Mouse (Mus musculus) intestine, embryonic 16.5 days (tissue): ENCODE measurements around the gene Jph4. TPM values are rescaled to one million over a fixed set of nuclear protein-coding genes. Genes with fewer than 3 reads are reported as not detected.
A peak's percentile ranks its signal among the peaks of the same experiment; 100 is the strongest.

ENCODE experiments used
- ATAC-seq: fragments of 200-750 bp; cut with Nextera tagmentation; 2 replicates; pipeline ENCODE4 v1.8.0; 2017; ENCODE audit warnings: moderate TSS enrichment, moderate library complexity
- H3K27ac ChIP-seq: fragments of 300-500 bp; sonication (generic); 2 replicates; pipeline ENCODE4 v1.5.1; 2014; ENCODE audit warnings: mild to moderate bottlenecking, low read length
- H3K27me3 ChIP-seq: fragments of 300-500 bp; sonication (generic); replicated peaks from 2 replicates; pipeline ENCODE4 v1.6.1; 2014; ENCODE audit warnings: low read length, control low read depth, mixed read lengths; ENCODE audit not compliant: control insufficient read depth, insufficient read depth
- H3K36me3 ChIP-seq: fragments of 300-500 bp; sonication (generic); 2 replicates; pipeline ENCODE4 v1.6.1; 2014; ENCODE audit warnings: low read length, control low read depth; ENCODE audit not compliant: control insufficient read depth, insufficient read depth
- H3K4me1 ChIP-seq: fragments of 300-500 bp; sonication (generic); 2 replicates; pipeline ENCODE4 v1.6.1; 2014; ENCODE audit warnings: low read length, control low read depth, mixed read lengths; ENCODE audit not compliant: control insufficient read depth, insufficient read depth
- H3K4me2 ChIP-seq: fragments of 300-500 bp; sonication (generic); 2 replicates; pipeline ENCODE4 v1.6.1; 2014; ENCODE audit warnings: low read depth, low read length, control low read depth
- H3K4me3 ChIP-seq: fragments of 300-500 bp; sonication (generic); 2 replicates; pipeline ENCODE4 v1.5.1; 2014; ENCODE audit warnings: mild to moderate bottlenecking, low read length
- H3K9ac ChIP-seq: fragments of 300-500 bp; sonication (generic); 2 replicates; pipeline ENCODE4 v1.6.1; 2014; ENCODE audit warnings: low read depth, low read length
- H3K9me3 ChIP-seq: fragments of 300-500 bp; sonication (generic); 2 replicates; pipeline ENCODE4 v1.6.1; 2016; ENCODE audit warnings: low read length, control low read depth; ENCODE audit not compliant: control insufficient read depth
- WGBS: fragments of 180-500 bp; shearing (Covaris S2); extraction: QIAGEN DNeasy Blood & Tissue Kit; methylation state at CpG from one replicate; pipeline ENCODE4 v1.1.7; 2014; 5-methylcytosine and 5-hydroxymethylcytosine counted together
- polyA plus RNA-seq: library from polyadenylated mRNA; unstranded; fragments of >200 nt; fragmentation: Nextera tagmentation; extraction: Ambion mirVana; gene quantifications from 2 replicates; pipeline ENCODE4 v1.2.1, GENCODE M21; 2015

Gene Jph4
- polyA plus RNA-seq, 1 experiment from 2014 or later: 0.82 TPM

GRCm38 (mm10) chr14:55102253-55102785 lies 14.4 kb downstream of the Jph4 start:
- Histone ChIP-seq H3K36me3 (peaks cover 23% of the 10 kb centered on the region), H3K4me2 (no peak overlapping the region), H3K27me3 (no peaks in the 10 kb centered on the region), H3K27ac (no peak overlapping the region), H3K4me3 (no peak overlapping the region), H3K9ac (no peak overlapping the region), H3K4me1 (peaks cover 15% of the 10 kb centered on the region), H3K9me3 (no peaks in the 10 kb centered on the region)
- ATAC-seq: no peak
- WGBS: 90% methylated on average over 15 of the region's 15 CpGs

GRCm38 (mm10) chr14:55101592-55101991 lies 15.1 kb downstream of the Jph4 start:
- no peak overlapping the region for H3K27ac ChIP-seq
- no peak overlapping the region for H3K4me2 ChIP-seq
- WGBS: 48% methylated on average over 4 of the region's 4 CpGs
- no peaks in the 10 kb centered on the region for H3K9me3 ChIP-seq
- H3K36me3 ChIP-seq: peaks cover 23% of the 10 kb centered on the region
- no peaks in the 10 kb centered on the region for H3K27me3 ChIP-seq
- H3K4me3 ChIP-seq: no peak overlapping the region
- H3K9ac ChIP-seq: no peak overlapping the region
- peaks cover 17% of the 10 kb centered on the region for H3K4me1 ChIP-seq
- no peak for ATAC-seq

GRCm38 (mm10) chr14:55098067-55098466 lies 18.7 kb downstream of the Jph4 start:
- no peak overlapping the region for H3K27ac ChIP-seq
- H3K36me3 ChIP-seq: peaks cover 20% of the 10 kb centered on the region
- peaks cover 21% of the 10 kb centered on the region for H3K4me1 ChIP-seq
- H3K9ac ChIP-seq: no peak overlapping the region
- no peaks in the 10 kb centered on the region for H3K27me3 ChIP-seq
- no peak overlapping the region for H3K4me2 ChIP-seq
- 66% methylated on average over 4 of the region's 4 CpGs for WGBS
- H3K4me3 ChIP-seq: no peak overlapping the region
- no peak for ATAC-seq
- no peaks in the 10 kb centered on the region for H3K9me3 ChIP-seq

GRCm38 (mm10) chr14:55097646-55098045 lies 19.1 kb downstream of the Jph4 start:
- H3K36me3 ChIP-seq: peaks cover 20% of the 10 kb centered on the region
- 0 out of 2 replicates have a peak overlapping the region, but pooled peaks have one; percentile 14 for H3K27ac ChIP-seq
- ATAC-seq: no peak
- peak overlapping the region; percentile 11; the same call in 1 of the 2 replicates for H3K9ac ChIP-seq
- H3K4me1 ChIP-seq: peaks cover 21% of the 10 kb centered on the region
- no peaks in the 10 kb centered on the region for H3K9me3 ChIP-seq
- no peak overlapping the region for H3K4me3 ChIP-seq
- no peak overlapping the region for H3K4me2 ChIP-seq
- WGBS: 64% methylated on average over 10 of the region's 10 CpGs
- no peaks in the 10 kb centered on the region for H3K27me3 ChIP-seq

GRCm38 (mm10) chr14:55096573-55097087 lies 20.1 kb downstream of the Jph4 start:
- no peaks in the 10 kb centered on the region for H3K27me3 ChIP-seq
- H3K9me3 ChIP-seq: no peaks in the 10 kb centered on the region
- H3K4me1 ChIP-seq: peaks cover 24% of the 10 kb centered on the region
- 55% methylated on average over 9 of the region's 9 CpGs for WGBS
- H3K4me2 ChIP-seq: peak overlapping the region; percentile 14; the same call in 1 of the 2 replicates
- H3K27ac ChIP-seq: 0 out of 2 replicates have a peak overlapping the region, but pooled peaks have one; percentile 8
- no peak overlapping the region for H3K4me3 ChIP-seq
- no peak for ATAC-seq
- peak overlapping the region; percentile 32; the same call in 1 of the 2 replicates for H3K9ac ChIP-seq
- H3K36me3 ChIP-seq: peaks cover 20% of the 10 kb centered on the region

GRCm38 (mm10) chr14:55095671-55096070 lies 21.1 kb downstream of the Jph4 start:
- Histone ChIP-seq H3K9me3 (no peaks in the 10 kb centered on the region), H3K36me3 (peaks cover 16% of the 10 kb centered on the region; the same call in 1 of the 2 replicates), H3K4me1 (peaks cover 24% of the 10 kb centered on the region), H3K27me3 (no peaks in the 10 kb centered on the region), H3K4me2 (peak overlapping the region; percentile 73), H3K4me3 (peak overlapping the region; percentile 73), H3K9ac (peak overlapping the region; percentile 81), H3K27ac (peak overlapping the region; percentile 89)
- peak; percentile 13; the same call in 1 of the 2 replicates for ATAC-seq
- 46% methylated on average over 12 of the region's 12 CpGs for WGBS

GRCm38 (mm10) chr14:55095263-55095662 lies 21.5 kb downstream of the Jph4 start:
- Histone ChIP-seq H3K9me3 (no peaks in the 10 kb centered on the region), H3K4me1 (peaks cover 24% of the 10 kb centered on the region), H3K4me3 (peak overlapping the region; percentile 73), H3K27ac (peak overlapping the region; percentile 89), H3K4me2 (peak overlapping the region; percentile 73), H3K36me3 (peaks cover 16% of the 10 kb centered on the region; the same call in 1 of the 2 replicates), H3K9ac (peak overlapping the region; percentile 81), H3K27me3 (no peaks in the 10 kb centered on the region)
- peak; percentile 9 for ATAC-seq
- 43% methylated on average over 9 of the region's 9 CpGs for WGBS

GRCm38 (mm10) chr14:55094704-55095231 lies 22.0 kb downstream of the Jph4 start, which contains the start of gene Thtpa:
Thtpa (plus strand) TSS chr14:55094784.
- ATAC-seq: peak; percentile 73
- Histone ChIP-seq H3K9ac (peak within 1 kb of the TSS; percentile 81), H3K36me3 (peaks cover 16% of the 10 kb centered on the region; the same call in 1 of the 2 replicates), H3K4me3 (peak within 1 kb of the TSS; percentile 73), H3K27me3 (no peaks in the 10 kb centered on the region), H3K27ac (peak within 1 kb of the TSS; percentile 89), H3K4me1 (peaks cover 24% of the 10 kb centered on the region), H3K9me3 (no peaks in the 10 kb centered on the region), H3K4me2 (peak within 1 kb of the TSS; percentile 73)
- WGBS: under 1% methylated on average over 30 of the region's 30 CpGs

- Histone ChIP-seq H3K27me3 (no peaks in the 10 kb centered on the region), H3K9me3 (no peaks in the 10 kb centered on the region), H3K4me1 (peaks cover 29% of the 10 kb centered on the region), H3K9ac (no peak overlapping the region), H3K4me2 (peak overlapping the region; percentile 73), H3K4me3 (peak overlapping the region; percentile 73; the same call in 1 of the 2 replicates), H3K27ac (no peak overlapping the region), H3K36me3 (peaks cover 14% of the 10 kb centered on the region; the same call in 1 of the 2 replicates)
- WGBS: 42% methylated on average over 6 of the region's 6 CpGs
- ATAC-seq: no peak
Measured at GRCm38 (mm10) chr14:55093927-55094326, 22.8 kb downstream of the Jph4 start.
